16 mouse cellular contexts compared by ENCODE assay signal in the genomic region with DNA sequence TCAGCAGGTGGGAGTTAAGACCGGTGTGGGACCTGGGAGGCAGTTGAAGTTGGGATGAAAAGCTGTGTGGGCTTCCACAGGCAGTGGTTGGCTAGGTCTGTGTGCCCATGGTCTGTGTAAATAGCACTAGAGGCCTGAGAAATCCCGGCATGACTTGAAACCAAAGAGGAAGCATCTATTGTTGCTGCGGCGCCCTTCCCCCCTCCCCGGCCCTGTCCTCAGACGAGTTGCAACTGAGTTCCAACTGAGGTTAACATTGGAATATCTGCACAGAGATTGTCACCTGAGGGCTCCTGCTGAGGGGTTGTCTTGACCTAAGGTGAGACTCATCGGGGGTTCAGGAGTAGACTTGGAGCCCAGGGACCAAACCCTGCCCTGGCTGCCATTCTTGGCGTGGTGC.
DNase-seq lines count a peak whose midpoint lies in the region; ATAC-seq and TF ChIP-seq lines count a peak whose summit lies in the region.
"Had no signal": no experiment of that assay in that cellular context is flagged by ENCODE, and none has a peak within 500 bp of the region (broad histone marks: within the 10 kb centered on the region; RNA-seq: fewer than 3 reads in every experiment).

No protein-coding gene starts in this region.

- TF ChIP-seq CTCF in cerebellum, adult 2 months (IDR thresholded peaks at IDR 0.05; ENCODE audit: borderline replicate concordance, insufficient read depth, low read depth, low read length): no peak
- no peak for TF ChIP-seq CTCF in testis, adult 2 months (IDR thresholded peaks at IDR 0.05; ENCODE audit: control insufficient read depth, insufficient read depth, insufficient replicate concordance, low read depth, low read length)
- TF ChIP-seq CTCF in stomach, postnatal 0 days (IDR thresholded peaks at IDR 0.05; ENCODE audit: low read depth): no peak

- no peak for DNase-seq in cerebellum, adult 2 months
- no peak for DNase-seq in cerebellum, postnatal 14 days
- DNase-seq in testis, postnatal 14 days (ENCODE audit: low spot score): no peak
- DNase-seq in liver, embryonic 13.5 days: no peak
- no peak for DNase-seq in stomach, postnatal 0 days (ENCODE audit: low spot score)
- no peak for DNase-seq in Muller cell, postnatal 12 days (ENCODE audit: inconsistent ontology term)
- no peak for DNase-seq in adrenal gland, postnatal 25 days
- DNase-seq: cerebellum, postnatal 10 days; gastrocnemius, postnatal 36 days; right cerebral cortex, postnatal 14 days had no signal

- no peak for ATAC-seq in liver, embryonic 13.5 days (ENCODE audit: low read depth)
- ATAC-seq in stomach, postnatal 0 days (ENCODE audit: low FRiP score, low TSS enrichment): 0 out of 2 replicates have a peak, but pooled peaks have one; percentile 12
- ATAC-seq: inflammation-experienced regulatory T-cells, adult 6 months; Patski had no signal

- H3K27ac ChIP-seq in cerebellum, adult 2 months (ENCODE audit: insufficient read depth, low read length): 0 out of 2 replicates have a peak overlapping the region, but pooled peaks have one; percentile 38
- no peak overlapping the region for H3K27ac ChIP-seq in testis, adult 2 months (ENCODE audit: control insufficient read depth, insufficient read depth, low read depth, low read length)
- H3K27ac ChIP-seq in liver, embryonic 13.5 days: no peak overlapping the region
- H3K27ac ChIP-seq in stomach, postnatal 0 days (replicated peaks): no peak overlapping the region

- no peaks in the 10 kb centered on the region for H3K36me3 ChIP-seq in testis, adult 2 months (ENCODE audit: control insufficient read depth, insufficient read depth, low read length)
- no peaks in the 10 kb centered on the region for H3K36me3 ChIP-seq in liver, embryonic 13.5 days
- H3K36me3 ChIP-seq in stomach, postnatal 0 days (ENCODE audit: control insufficient read depth, insufficient read depth, low read length): no peaks in the 10 kb centered on the region
- H3K36me3 ChIP-seq: heart, embryonic 12.5 days had no signal

- H3K9me3 ChIP-seq in liver, embryonic 13.5 days (replicated peaks): no peaks in the 10 kb centered on the region
- no peaks in the 10 kb centered on the region for H3K9me3 ChIP-seq in stomach, postnatal 0 days (ENCODE audit: control insufficient read depth, low read length)
- H3K9me3 ChIP-seq: heart, embryonic 12.5 days had no signal

- H3K4me2 ChIP-seq in liver, embryonic 13.5 days: peak overlapping the region; percentile 2; the same call in 1 of the 2 replicates
- no peak overlapping the region for H3K4me2 ChIP-seq in stomach, postnatal 0 days (replicated peaks; ENCODE audit: low read depth)
- H3K4me2 ChIP-seq: heart, embryonic 12.5 days; midbrain, embryonic 11.5 days had no signal

- 63% methylated on average over 8 of the region's 8 CpGs for WGBS in cerebellum, adult 2 months
- WGBS in liver, embryonic 13.5 days (ENCODE audit: insufficient replicate concordance): 18% methylated on average over 8 of the region's 8 CpGs
- 51% methylated on average over 8 of the region's 8 CpGs for WGBS in stomach, postnatal 0 days

- H3K4me3 ChIP-seq in cerebellum, adult 2 months (replicated peaks; ENCODE audit: insufficient read depth, low read depth, low read length): no peak overlapping the region
- H3K4me3 ChIP-seq in testis, adult 2 months (ENCODE audit: control insufficient read depth, low read depth, low read length): peak overlapping the region; percentile 82
- H3K4me3 ChIP-seq in liver, embryonic 13.5 days (replicated peaks): no peak overlapping the region
- H3K4me3 ChIP-seq in stomach, postnatal 0 days (ENCODE audit: low read depth, low read length): no peak overlapping the region
- H3K4me3 ChIP-seq: heart, embryonic 12.5 days; myocyte had no signal

- peaks cover 55% of the 10 kb centered on the region for H3K4me1 ChIP-seq in cerebellum, adult 2 months (ENCODE audit: control insufficient read depth, insufficient read depth, low read length)
- H3K4me1 ChIP-seq in testis, adult 2 months (ENCODE audit: control insufficient read depth, insufficient read depth, low read length): peaks cover 4% of the 10 kb centered on the region
- peaks cover 46% of the 10 kb centered on the region for H3K4me1 ChIP-seq in liver, embryonic 13.5 days (replicated peaks)
- no peaks in the 10 kb centered on the region for H3K4me1 ChIP-seq in stomach, postnatal 0 days (replicated peaks; ENCODE audit: control insufficient read depth, insufficient read depth)

- TF ChIP-seq POLR2A in cerebellum, adult 2 months (IDR thresholded peaks at IDR 0.05; ENCODE audit: borderline replicate concordance, insufficient read depth, low read length): no peak
- TF ChIP-seq POLR2A in testis, adult 2 months (IDR thresholded peaks at IDR 0.05; ENCODE audit: control insufficient read depth, low read depth, low read length): no peak

- no peak for TF ChIP-seq EP300 in stomach, postnatal 0 days (optimal IDR thresholded peaks at IDR 0.05)

- H3K27me3 ChIP-seq in cerebellum, adult 2 months (ENCODE audit: control insufficient read depth, insufficient read depth, low read length): no peaks in the 10 kb centered on the region
- no peaks in the 10 kb centered on the region for H3K27me3 ChIP-seq in testis, adult 2 months (ENCODE audit: control insufficient read depth, insufficient read depth, low read length)
- no peaks in the 10 kb centered on the region for H3K27me3 ChIP-seq in liver, embryonic 13.5 days
- H3K27me3 ChIP-seq in stomach, postnatal 0 days (ENCODE audit: control insufficient read depth, insufficient read depth, low read length): no peaks in the 10 kb centered on the region
- H3K27me3 ChIP-seq: Patski had no signal

- no peak overlapping the region for H3K9ac ChIP-seq in liver, embryonic 13.5 days
- no peak overlapping the region for H3K9ac ChIP-seq in stomach, postnatal 0 days (ENCODE audit: low read length)
- H3K9ac ChIP-seq: heart, embryonic 12.5 days had no signal
